Mouse (Mus musculus) midbrain, embryonic 16.5 days (tissue): Measurements from ENCODE around the gene Ankmy1. TPM values are rescaled to one million over a fixed set of nuclear protein-coding genes. Genes with fewer than 3 reads are reported as not detected.
A peak's percentile ranks its signal among the peaks of the same experiment; 100 is the strongest.

Source experiments
- ATAC-seq: fragments of 200-750 bp; cut with Nextera tagmentation; 2 replicates; pipeline ENCODE4 v1.8.0; 2017; ENCODE audit warnings: moderate TSS enrichment
- H3K27ac ChIP-seq: fragments of 300-500 bp; sonication (generic); 2 replicates; pipeline ENCODE4 v1.5.1; 2014; ENCODE audit warnings: mild to moderate bottlenecking, low read length, mixed read lengths
- H3K27me3 ChIP-seq: fragments of 300-500 bp; sonication (generic); 2 replicates; pipeline ENCODE4 v1.6.1; 2014; ENCODE audit warnings: low read depth, low read length, mixed read lengths; ENCODE audit not compliant: control insufficient read depth, insufficient read depth
- H3K36me3 ChIP-seq: fragments of 300-500 bp; sonication (generic); 2 replicates; pipeline ENCODE4 v1.6.1; 2014; ENCODE audit warnings: mild to moderate bottlenecking, low read length, moderate library complexity, mixed read lengths; ENCODE audit not compliant: control insufficient read depth, insufficient read depth
- H3K4me1 ChIP-seq: fragments of 300-500 bp; sonication (generic); 2 replicates; pipeline ENCODE4 v1.6.1; 2014; ENCODE audit warnings: mild to moderate bottlenecking, low read length, mixed read lengths; ENCODE audit not compliant: control insufficient read depth, insufficient read depth
- H3K4me2 ChIP-seq: fragments of 300-500 bp; sonication (generic); 2 replicates; pipeline ENCODE4 v1.6.1; 2014; ENCODE audit warnings: mild to moderate bottlenecking, low read length, mixed read lengths
- H3K4me3 ChIP-seq: fragments of 300-500 bp; sonication (generic); 2 replicates; pipeline ENCODE4 v1.5.1; 2014; ENCODE audit warnings: low read depth, mild to moderate bottlenecking, low read length, moderate library complexity, mixed read lengths
- H3K9ac ChIP-seq: fragments of 300-500 bp; sonication (generic); 2 replicates; pipeline ENCODE4 v1.6.1; 2014; ENCODE audit warnings: low read depth, low read length, mixed read lengths
- H3K9me3 ChIP-seq: fragments of 300-500 bp; sonication (generic); replicated peaks from 2 replicates; pipeline ENCODE4 v1.6.1; 2014; ENCODE audit warnings: mild to moderate bottlenecking, low read length, mixed read lengths; ENCODE audit not compliant: control insufficient read depth, poor library complexity, severe bottlenecking
- WGBS: fragments of 180-500 bp; shearing (Covaris S2); extraction: QIAGEN DNeasy Blood & Tissue Kit; methylation state at CpG from one replicate; pipeline ENCODE4 v1.1.7; 2014; 5-methylcytosine and 5-hydroxymethylcytosine counted together
- polyA plus RNA-seq: library from polyadenylated mRNA; unstranded; fragments of >200 nt; fragmentation: Nextera tagmentation; extraction: Ambion mirVana; gene quantifications from 2 replicates; pipeline ENCODE4 v1.2.1, GENCODE M21; 2015

Ankmy1 gene
- polyA plus RNA-seq, 1 experiment from 2014 or later, result 0.63 TPM

- Histone ChIP-seq H3K27me3 (no peaks in the 10 kb centered on the region), H3K4me3 (peak overlapping the region; percentile 64), H3K27ac (peak overlapping the region; percentile 99), H3K4me2 (peak overlapping the region; percentile 95), H3K36me3 (peaks cover 21% of the 10 kb centered on the region), H3K9ac (peak overlapping the region; percentile 73), H3K9me3 (no peaks in the 10 kb centered on the region), H3K4me1 (peaks cover 26% of the 10 kb centered on the region)
- WGBS, result 13% methylated on average over 10 of the region's 10 CpGs
- no peak for ATAC-seq
These were observed 32.6 kb upstream of the Ankmy1 start for GRCm38 (mm10) chr1:92935054-92935962.

DNA sequence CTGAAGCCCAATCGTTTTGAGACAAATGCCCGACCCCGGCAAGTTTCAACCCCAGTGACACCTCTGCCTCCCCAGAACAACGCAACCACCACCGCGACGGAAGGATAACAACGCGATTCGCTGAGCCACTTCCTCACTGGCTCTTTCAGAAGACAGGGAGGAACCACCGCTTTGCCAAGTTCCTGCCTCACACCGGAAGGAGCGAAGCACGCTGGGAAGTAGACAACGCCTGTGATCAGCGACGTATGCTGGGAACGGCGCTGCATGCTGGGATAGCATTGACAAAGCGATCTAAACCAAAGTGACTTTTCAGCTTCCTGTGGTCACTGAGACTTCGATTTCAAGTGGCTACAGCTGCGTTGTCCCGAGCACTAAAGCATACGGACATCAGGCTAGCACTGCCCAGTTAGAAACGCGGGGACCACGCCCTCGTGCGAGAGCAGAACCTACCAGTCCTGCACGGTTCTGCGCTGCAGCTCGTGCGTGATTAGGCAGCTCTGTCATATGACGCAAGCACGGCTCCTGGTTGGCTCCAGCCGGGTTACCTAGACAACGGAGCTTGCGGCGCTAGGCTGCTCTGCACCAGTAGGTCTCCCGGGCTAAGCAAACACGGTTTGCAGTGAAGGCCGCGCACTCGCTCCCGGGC lies 31.6 kb upstream of the Ankmy1 start, which contains the start of gene Capn10:
Capn10 (plus strand) TSS at position 195 of the 646 bp plus-strand sequence.
- WGBS, result under 1% methylated on average over 45 of the region's 45 CpGs
- Histone ChIP-seq H3K27me3 (no peaks in the 10 kb centered on the region), H3K27ac (peak within 1 kb of the TSS; percentile 99), H3K9ac (peak within 1 kb of the TSS; percentile 73), H3K4me2 (peak within 1 kb of the TSS; percentile 95), H3K9me3 (no peaks in the 10 kb centered on the region), H3K4me3 (peak within 1 kb of the TSS; percentile 64), H3K36me3 (peaks cover 12% of the 10 kb centered on the region), H3K4me1 (peaks cover 26% of the 10 kb centered on the region)
- peak; percentile 100 for ATAC-seq

DNA sequence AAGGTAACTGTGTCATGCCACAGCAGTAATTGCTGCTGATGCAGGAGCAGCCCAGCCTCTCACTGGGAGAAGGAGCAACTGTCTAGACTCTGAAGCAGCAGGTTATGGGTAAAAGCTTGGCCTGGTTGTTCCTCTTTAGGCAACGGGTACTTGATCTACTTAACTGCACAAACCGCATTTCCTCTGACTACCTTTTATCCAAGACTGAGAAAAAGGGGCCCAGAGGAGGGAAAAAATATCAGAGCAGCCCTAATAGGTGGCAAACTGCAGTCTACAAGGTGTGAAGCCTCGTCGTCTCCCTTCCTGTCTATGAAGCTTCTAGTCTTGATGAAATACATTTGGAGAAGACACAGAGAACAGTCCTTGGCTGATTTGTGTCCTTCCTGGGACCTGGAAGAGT lies 30.9 kb upstream of the Ankmy1 start:
- Histone ChIP-seq H3K4me2 (peak overlapping the region; percentile 95), H3K4me1 (peaks cover 26% of the 10 kb centered on the region), H3K9ac (peak overlapping the region; percentile 73), H3K9me3 (no peaks in the 10 kb centered on the region), H3K27ac (peak overlapping the region; percentile 99), H3K27me3 (no peaks in the 10 kb centered on the region), H3K36me3 (peaks cover 7% of the 10 kb centered on the region; the same call in 1 of the 2 replicates), H3K4me3 (peak overlapping the region; percentile 64)
- WGBS, result 81% methylated on average over 4 of the region's 4 CpGs
- ATAC-seq, result no peak

GRCm38 (mm10) chr1:92930171-92930706 lies 27.5 kb upstream of the Ankmy1 start:
- Histone ChIP-seq H3K9ac (no peak overlapping the region), H3K4me3 (no peak overlapping the region), H3K9me3 (no peaks in the 10 kb centered on the region), H3K36me3 (no peaks in the 10 kb centered on the region), H3K27me3 (no peaks in the 10 kb centered on the region), H3K4me2 (no peak overlapping the region), H3K4me1 (peaks cover 5% of the 10 kb centered on the region), H3K27ac (no peak overlapping the region)
- WGBS, result 29% methylated on average over 1 of the region's 1 CpGs
- no peak for ATAC-seq

DNA sequence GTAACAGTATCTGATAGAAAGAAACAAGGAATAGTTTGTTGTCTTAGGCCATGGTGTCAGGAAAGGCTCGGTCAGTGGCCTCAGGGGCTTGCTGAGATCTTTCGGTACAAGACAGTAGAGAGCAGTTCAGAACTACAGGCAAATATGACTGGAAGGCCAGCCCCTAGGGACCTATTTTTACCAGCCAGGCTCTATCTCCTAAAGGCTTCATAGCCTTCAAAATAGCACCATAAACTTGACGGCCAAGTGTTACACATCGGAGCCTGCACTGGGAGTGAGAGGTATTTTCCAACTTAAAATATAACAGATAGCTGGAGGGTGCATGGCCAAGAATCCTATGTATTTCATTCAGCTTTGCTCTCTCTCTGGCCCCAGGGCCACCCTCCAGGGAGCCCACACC lies 18.8 kb upstream of the Ankmy1 start:
- Histone ChIP-seq H3K36me3 (peaks cover 47% of the 10 kb centered on the region), H3K4me3 (no peak overlapping the region), H3K4me1 (no peaks in the 10 kb centered on the region), H3K4me2 (no peak overlapping the region), H3K9ac (no peak overlapping the region), H3K27me3 (no peaks in the 10 kb centered on the region), H3K9me3 (no peaks in the 10 kb centered on the region), H3K27ac (no peak overlapping the region)
- no peak for ATAC-seq
- 87% methylated on average over 4 of the region's 4 CpGs for WGBS

- H3K27ac ChIP-seq, result no peak overlapping the region
- no peak overlapping the region for H3K4me2 ChIP-seq
- no peaks in the 10 kb centered on the region for H3K9me3 ChIP-seq
- ATAC-seq, result no peak
- H3K27me3 ChIP-seq, result no peaks in the 10 kb centered on the region
- H3K4me1 ChIP-seq, result no peaks in the 10 kb centered on the region
- peaks cover 56% of the 10 kb centered on the region for H3K36me3 ChIP-seq
- 85% methylated on average over 7 of the region's 7 CpGs for WGBS
- no peak overlapping the region for H3K4me3 ChIP-seq
- no peak overlapping the region for H3K9ac ChIP-seq
These were observed 17.9 kb upstream of the Ankmy1 start for GRCm38 (mm10) chr1:92920474-92921200.

GRCm38 (mm10) chr1:92919775-92920174 lies 17.1 kb upstream of the Ankmy1 start:
- H3K4me3 ChIP-seq, result no peak overlapping the region
- no peaks in the 10 kb centered on the region for H3K9me3 ChIP-seq
- H3K4me1 ChIP-seq, result no peaks in the 10 kb centered on the region
- no peak overlapping the region for H3K9ac ChIP-seq
- 82% methylated on average over 12 of the region's 12 CpGs for WGBS
- H3K36me3 ChIP-seq, result peaks cover 63% of the 10 kb centered on the region
- no peaks in the 10 kb centered on the region for H3K27me3 ChIP-seq
- H3K27ac ChIP-seq, result no peak overlapping the region
- ATAC-seq, result no peak
- H3K4me2 ChIP-seq, result no peak overlapping the region

- no peak for ATAC-seq
- Histone ChIP-seq H3K9me3 (no peaks in the 10 kb centered on the region), H3K27me3 (no peaks in the 10 kb centered on the region), H3K4me1 (no peaks in the 10 kb centered on the region), H3K9ac (no peak overlapping the region), H3K27ac (no peak overlapping the region), H3K36me3 (peaks cover 66% of the 10 kb centered on the region), H3K4me3 (no peak overlapping the region), H3K4me2 (no peak overlapping the region)
- 96% methylated on average over 11 of the region's 11 CpGs for WGBS
These were observed 16.4 kb upstream of the Ankmy1 start for GRCm38 (mm10) chr1:92919151-92919550.
